Mouse (Mus musculus) retina, embryonic 14.5 days (tissue): ENCODE measurements around the gene Rspo3.

ENCODE experiments used
- DNase-seq: peaks from one replicate; pipeline ENCODE4 v3.0.0-alpha.2; 2015; ENCODE audit warnings: low spot score

Rspo3 gene

DNA sequence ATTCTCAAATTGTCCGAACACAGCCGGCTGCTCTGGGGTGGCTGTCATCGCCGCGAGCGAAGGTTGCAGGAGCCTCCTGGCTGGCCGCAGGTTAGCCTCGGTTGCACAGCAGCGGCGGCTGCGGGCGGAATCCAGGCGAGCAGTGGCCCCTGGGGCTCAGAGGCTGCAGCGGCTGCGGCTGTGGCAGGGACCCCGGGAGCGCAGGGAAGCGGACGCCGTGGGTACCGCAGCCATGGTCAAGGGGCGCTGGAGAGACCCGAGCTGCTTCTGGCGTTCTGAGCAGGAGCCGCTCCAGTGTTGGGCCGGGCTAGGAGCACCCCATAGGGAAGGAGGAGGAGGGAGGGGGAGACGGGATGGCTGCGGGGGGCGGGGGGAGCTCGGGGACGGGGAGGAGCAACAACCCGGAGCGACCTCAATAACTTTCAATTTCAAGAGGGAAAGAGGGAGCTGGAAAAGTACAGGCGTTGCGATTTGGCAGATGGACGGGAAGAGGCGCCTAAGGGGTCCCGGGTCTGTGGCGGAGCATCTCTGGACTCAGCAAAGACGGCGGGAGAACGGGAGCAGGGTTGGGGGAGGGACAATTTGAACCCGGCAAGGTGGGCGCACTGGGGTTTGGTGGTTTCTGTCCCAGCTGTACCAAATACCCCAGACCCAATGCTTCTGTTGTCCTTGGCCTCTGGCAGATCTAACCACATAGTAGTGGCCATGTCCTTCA is at the start of gene Rspo3:
TSS of gene Rspo3 (minus strand) at position 322 of the 715 bp plus-strand sequence.
- peak; percentile 67 for DNase-seq

DNA sequence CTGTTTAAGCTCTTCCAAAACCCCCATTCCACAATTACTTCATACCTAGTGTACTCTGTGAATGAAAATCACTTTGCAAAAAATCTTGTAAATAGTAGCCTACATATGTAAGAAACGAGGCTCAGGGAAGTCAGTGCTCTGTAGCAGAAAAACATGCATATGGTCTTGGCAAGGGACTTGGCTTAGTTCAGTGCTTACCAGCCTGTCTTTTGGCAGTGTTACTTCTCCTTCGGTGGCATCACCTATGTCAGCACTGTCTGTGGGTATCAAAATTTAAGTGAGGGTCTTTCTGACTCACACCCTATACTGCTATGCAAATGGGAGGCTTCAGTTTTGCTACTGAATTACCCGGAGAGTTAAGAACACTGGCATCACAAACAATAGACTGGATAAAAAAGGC is 46.3 kb upstream of the Rspo3 start:
- DNase-seq: no peak

DNA sequence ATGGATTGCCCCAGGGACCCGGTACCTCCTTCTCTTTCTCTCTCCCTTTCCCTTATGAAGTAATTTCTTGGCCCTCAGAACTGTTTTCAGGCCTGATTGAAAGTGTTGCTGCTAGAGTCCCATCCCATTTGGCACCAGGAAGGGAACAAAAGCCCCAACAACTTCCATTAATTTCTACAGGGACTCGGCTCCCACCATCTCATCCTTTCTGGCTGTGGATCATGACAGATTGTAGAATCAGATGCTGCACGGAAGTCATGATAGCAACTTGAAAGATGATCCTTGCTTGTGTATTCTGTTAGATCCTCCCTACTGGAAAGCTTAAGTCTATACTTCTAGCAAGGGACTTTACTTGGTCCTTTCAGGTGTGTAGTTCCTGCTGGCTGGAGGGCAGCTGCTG is 45.8 kb upstream of the Rspo3 start:
- DNase-seq: no peak

DNA sequence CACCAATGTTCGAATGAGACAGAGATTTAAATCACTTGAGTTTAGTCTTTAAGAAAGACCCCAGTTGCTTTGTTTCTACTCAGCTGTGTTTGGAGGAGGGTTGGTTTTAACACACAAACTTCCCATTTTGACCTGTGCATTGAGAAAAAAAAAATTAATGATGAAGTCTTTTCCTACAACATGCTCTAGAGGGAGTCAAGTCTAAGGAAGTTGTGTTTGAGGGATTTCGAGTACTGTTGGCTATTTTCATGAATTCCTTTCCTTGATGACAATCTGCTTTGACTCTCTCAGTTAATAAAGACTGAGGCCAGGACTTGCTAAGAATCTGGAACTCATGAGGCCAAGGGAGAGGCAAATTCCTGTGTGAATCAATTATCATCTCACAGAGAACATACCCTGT is 20.3 kb upstream of the Rspo3 start:
- DNase-seq: no peak

DNA sequence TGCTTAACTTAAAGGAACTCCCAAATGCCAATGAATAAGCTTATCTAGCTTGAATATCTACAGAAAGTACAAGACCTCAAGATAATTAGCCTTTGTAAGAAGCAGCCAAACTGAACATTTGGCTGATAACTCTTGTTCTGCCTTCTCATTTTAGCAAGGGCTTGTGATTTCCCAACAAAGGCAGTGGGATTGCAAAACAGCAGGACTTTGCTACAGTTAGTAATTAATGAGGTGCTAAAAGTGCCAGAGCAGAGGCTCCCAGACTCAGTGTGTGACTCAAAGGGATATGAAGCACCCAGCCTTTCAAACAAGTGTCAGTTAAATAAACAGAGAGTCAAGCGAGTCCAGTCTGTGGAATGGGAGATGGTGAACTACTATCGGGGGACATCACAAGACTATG is 18.7 kb upstream of the Rspo3 start:
- DNase-seq: no peak

DNA sequence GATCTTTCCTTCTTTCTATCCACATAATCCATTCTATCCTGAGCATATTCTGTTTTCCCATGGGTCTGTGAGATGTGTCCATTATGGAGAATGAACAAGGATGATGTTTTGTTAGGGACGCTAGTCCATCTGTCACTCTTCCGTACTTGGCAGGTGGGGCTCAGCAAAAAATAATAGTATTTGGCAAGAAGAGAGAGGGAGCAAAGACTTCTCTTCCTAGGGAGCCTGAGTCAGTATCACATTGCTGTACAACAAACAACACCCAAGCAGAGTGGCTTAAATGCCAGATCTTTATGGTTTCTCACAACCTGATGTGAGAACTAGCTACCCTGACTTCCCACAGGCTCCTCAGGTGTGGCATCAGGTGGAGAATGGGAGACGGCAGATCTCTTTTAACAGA is 7.3 kb upstream of the Rspo3 start:
- no peak for DNase-seq

DNA sequence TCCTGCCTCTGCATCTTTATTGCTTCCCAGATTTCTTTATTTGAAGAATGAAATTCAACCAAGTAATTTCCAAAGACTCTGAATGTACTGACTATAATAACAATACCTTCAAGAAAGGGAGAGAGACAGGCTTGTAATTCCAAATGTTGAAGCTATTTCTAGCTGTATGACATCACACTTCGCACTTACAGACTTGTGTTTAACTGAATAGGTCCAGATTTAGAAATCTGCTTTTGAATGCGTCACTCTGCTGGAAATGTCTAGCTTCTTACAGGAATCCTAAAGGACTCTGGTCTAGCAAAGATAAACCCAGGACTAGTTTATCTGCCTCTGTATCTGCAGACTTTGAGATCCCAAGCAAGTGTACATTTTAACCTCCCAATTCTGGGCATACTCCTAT is 3.8 kb upstream of the Rspo3 start:
- no peak for DNase-seq

DNA sequence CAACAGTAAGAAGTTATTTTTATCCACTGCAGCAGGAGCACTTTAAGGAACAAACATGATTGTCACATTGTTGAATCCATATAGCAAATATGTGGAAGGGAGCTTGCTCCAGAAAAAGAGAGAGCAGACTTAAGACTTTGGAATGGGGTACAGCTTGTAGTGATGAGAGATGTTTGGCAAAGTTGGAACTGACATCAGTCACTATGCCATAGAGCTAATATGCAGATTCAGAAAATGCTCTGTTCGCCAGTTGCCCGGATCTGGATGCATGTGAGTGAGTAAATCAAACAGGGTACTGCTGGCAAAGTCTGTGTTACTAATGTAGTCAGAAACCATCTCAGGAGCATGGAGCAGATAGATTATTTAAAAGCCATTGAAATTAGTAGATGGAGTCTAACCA is 3.1 kb upstream of the Rspo3 start:
- no peak for DNase-seq

DNA sequence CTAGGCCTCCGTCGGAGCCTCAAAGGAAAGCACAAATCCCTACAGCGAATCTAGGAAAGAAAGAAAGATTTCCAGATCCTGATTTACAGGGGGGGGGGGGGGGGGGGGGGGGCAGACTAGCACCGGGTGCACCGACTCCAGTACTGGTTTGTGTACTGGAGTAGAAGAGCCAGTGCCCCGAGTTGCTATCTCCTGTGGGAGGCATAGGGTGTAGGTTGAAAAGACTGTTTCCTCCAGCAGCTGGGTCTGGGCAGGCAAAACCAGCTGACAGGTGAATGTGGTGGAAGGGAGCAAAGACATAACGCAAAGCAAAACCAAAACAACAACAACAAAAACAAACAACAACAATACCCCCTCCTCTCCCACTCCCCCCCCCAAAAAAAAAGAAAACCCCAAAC is 838 bp downstream of the Rspo3 start:
- peak; percentile 19 for DNase-seq

DNA sequence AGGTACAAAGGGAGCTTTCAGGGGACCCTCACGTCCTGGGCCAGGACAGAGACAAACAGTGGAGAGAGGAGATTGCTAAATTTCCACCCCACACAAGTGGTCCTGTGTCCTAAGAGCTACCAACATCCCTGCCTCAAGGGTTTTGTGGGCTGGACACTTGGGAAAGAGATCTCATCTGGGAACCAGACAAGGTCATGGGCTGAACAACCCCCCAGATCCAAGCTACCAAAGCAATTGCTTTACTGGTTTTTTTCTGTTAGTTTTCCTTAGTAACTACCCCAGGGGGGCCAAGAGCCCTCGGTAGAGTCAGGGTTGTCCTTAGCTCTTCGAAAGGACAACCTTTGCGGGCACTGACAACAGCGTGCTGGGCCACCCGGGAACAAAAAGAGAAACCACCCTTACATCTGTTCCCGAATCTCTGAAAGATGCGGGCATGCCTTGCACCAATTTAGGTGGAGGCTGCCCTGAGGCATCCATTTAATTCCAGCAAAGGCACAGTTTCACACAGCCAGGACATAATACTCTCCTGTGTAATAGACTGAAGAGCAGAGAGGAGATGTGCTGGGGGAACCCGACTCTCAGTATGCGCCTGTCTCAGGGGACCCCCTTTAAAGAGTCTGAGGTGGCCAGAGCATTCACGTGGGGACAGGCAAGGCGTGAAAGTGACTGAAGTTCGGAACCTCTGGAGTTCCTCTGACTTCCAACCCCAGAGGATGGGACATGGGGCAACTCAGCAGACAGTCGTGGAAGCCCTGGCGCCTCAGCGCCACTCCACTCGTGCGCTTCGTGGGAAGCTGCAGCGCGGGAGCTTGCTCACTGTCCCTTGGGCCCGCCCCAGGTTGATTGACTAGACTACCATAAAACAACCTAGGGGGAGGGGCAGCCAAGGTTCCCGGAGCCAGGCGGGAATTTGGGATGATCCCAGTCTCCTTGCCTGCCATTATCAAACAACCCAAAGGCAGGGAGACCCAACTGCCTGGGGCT is 1.5 kb downstream of the Rspo3 start:
- peak; percentile 43 for DNase-seq

DNA sequence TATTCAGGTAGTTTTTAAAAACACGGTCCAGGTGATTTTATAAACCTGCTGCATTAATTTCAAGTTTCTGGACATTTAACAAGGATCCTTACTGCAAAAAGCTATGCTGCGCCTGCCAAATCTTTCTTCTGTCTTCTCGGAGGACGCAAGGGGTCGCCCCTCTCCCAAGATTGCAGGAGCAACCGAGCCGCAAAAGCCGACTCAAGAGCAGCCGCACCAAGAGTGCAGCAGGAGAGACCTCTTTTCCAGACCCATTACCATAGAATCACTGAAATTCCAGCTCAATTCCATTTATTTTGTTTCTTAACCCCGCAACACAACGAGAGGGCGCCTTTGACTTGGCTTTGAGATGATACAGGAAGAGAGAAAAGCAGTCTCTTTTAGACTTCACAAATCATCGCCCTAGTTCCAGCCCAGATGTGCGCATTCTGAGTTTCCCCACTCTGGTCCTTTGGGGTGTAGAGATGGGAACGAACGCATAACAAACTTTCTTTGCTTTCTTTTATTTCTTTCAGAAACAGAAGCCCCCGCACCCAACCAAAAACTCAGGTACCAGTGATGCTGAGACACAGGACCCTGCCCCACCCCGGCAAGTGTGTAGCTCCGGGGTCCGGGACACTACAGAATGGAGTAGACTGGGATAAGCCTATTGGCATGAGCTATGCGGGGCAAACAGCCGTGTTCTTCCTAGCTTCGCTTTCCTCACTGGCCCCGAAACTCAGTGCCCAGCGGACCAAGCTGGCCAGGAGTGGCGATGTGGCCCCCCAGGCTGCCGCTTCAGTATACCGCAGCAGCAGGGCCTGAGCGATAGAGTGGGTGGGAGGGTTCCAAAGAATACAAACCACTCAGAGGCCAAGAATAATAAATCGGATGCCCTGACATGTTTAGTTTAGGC is 2.6 kb downstream of the Rspo3 start:
- peak; percentile 86 for DNase-seq

DNA sequence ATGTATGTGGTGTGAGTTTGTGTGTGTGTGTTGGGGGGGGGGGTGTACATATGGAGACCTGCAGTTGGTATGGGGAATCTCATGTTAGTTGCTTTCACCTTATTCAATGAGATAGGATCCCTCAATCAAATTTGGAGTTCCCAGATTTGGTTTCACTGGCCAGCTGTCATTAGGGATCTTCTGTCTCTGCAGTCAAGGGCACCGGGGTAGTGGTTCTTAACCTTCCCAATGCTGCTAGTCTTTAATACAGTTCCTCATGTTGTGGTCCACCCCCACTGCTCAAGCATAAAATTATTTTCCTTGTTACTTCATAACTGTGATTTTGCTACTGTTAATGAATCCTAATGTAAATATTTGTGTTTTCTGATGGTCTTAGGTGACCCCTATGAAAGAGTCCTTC is 22.1 kb downstream of the Rspo3 start:
- no peak for DNase-seq

DNA sequence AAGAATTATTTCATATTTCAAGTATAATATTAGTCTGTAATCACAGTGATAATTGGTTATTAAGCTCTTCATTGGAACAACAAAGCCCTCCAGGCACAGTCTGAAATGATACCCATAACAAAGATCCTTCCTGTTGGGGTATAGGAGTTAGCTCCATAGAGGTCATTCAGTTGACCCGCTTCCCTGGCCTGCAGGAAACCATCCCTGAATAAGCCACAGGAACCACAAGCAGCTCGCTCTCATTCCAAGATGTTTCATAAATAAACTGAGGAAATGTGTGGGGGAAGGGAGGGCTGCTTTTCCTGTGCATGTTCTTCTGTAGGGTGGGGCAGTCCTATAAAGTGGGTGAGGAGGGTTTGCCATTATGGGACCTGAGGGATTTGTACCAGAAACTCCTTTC is 27.5 kb downstream of the Rspo3 start:
- DNase-seq: no peak

DNA sequence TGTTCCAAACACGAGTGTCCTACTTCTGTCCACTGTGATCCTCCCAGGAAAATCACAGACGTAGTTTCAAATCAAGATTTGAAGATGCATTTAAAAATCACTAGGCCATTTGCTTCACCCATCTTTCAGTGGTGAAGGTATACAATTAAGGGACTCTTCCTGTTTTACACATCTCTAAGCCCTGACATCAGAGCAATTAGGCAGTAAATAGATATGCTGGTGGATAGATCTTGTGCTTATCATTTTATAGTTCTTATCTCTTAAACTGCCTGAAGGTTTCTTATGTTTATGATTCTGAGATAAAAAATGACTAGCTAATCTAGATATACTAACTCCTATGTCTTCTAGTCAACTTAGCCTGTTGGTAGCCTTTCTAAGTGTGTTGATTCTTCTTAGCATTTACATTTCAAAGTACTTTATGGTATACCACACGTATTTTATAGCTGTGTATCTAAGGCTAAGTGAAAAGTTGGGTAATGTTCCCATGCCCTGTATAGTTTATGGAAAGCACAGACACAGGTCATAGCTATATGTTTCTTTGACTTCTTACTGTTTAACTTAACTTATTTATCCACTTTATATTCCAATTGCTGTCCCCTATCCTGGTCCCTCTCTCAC is 38.4 kb downstream of the Rspo3 start:
- DNase-seq: no peak

DNA sequence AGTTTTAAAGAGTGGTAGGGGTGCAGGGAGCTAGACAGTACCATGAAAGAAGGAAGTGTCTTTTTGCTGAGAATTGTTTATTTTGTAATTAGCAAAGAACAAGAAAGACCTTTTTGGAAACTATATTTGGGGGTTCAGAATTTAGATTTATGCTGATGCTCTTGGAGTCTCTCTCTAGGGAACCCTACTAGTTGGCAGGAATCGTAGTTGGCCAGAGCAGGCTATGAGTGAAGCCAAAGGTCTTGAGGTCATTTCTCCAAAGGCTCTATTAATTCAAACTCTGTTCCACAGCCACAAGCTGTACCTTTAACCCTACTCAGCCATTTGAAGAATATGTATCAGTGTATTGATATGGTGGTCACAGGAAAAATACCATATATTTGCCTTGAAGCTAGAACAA is 41.7 kb downstream of the Rspo3 start:
- no peak for DNase-seq

DNA sequence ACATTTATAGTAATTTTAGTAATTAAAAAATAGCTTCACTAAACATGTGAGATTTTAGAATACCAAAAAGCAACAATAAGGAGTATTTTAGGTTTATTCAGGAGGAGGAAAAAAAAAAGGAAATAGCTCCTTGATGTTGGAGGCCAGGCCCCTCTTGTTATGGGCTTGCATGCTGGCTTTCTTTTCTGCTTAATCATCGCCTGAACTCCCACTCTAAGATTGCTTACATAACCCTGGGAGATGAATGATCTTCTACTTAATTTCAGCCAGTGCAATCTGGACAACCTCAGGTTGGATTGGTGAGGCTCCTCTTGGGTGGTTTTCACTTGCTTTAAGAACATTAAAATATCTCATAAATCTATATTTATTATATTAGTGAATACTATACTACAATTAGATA is 54.7 kb downstream of the Rspo3 start:
- no peak for DNase-seq

DNA sequence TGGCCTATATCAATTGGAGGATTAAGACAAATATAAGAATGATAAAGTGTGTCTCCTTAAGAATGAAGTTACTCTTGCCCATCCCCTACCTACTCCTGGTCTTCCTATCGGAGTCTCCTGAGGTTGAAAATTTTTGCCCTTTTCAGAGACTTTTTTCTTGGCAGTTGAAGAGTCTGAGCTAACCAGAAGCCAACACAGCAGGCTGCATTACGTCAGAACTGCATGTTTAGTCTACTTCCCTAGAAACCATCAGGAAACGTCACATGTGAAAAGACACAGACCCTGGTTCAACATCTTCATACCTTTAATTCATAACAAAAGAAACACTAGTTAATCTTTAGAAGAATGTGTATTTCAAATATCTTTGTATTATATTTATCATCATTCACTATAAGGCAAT is 56.3 kb downstream of the Rspo3 start:
- no peak for DNase-seq

DNA sequence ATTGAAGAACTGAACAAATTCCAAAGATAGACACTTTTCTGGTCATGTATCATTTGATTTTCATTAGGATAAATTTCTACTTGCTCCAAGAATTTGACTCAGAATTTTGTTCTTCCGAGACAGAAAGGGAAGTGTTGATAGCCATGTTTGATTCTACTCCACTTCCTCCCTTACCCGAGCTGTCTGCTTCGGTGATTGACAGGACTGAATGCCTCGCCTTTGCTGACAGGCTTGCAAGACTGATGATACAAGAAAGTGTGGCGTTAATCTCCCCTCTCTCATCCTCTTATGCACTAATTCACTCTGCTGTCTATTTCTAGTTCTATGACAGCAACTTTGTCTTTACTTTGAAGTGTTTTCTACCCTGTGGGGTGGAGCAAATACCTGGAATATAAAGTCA is 65.2 kb downstream of the Rspo3 start:
- DNase-seq: no peak

DNA sequence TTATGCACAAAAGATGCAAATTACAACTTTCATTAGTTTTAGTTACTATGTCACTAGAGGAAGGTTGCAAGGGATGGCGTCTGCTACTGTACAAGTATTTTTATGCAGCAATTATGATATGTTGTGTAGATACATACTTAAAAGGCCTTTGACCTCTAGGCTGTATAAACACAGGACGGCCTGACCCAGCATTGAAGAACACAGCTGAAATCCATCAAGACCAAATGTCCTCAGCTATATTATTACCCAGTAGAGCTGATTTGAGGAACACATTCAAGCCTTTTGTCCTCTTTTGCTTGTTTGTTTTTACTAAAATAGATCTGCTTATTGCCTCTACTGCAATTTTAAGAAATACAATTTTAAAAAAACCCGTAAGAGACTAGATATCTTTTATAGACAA is 75.6 kb downstream of the Rspo3 start:
- DNase-seq: no peak

DNA sequence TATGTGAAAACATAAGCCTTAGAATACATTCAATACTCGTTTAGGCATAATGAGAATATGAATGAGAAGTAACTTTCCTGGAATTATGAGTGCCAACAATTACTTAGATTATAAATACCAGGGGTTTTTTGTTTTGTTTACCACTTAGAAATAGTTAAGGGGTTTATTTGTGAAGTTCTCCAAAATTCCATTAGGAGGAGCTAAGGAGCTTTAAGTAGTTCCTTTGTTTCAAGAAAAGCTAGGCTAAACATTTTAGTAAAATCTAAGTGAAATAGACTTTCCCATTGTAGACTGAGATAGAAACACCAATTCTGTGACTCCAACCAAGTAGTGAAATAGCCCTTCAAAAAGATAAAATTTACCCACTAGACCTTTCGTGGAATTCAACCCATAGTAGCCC is 76.0 kb downstream of the Rspo3 start:
- DNase-seq: peak; percentile 11

DNA sequence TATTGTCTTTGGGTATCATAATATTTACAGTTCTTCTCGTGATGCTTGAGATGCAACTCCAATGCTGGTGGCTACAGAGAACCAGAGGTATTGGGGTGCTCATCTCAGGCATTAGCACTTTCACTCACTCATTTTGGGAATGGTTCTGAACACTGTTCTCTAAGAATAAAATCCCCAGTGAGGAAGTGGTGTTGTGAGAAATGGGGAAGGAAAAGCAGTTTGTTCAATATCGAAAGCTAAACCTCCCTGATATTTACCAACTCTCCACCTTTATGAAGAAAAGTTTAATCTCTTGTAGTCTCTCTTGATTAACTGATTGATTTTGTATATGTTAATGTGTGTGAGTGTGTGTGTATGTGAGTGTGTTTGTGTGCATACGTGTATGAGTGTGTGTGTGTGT is 90.6 kb downstream of the Rspo3 start:
- DNase-seq: no peak

DNA sequence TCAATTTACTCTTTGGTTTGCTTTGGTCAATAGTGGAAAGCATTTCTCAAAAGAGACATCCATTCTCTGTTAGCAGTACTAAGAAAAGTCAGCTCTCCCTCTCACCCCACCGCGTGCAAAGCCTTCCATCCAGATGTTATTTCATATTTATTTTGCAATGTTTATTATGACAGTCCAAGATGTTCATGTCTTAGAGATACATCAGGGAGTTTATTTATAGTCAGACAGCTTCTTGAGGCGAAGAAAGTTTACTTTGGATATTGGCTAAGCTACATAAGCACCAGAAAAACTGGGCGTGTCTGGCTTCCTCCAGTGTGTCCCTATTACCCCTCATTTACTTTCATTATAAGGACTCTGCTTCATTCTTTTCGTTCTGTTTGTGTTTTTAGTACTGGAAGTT is 94.4 kb downstream of the Rspo3 start:
- DNase-seq: no peak
